Mouse (Mus musculus): ENCODE data around the gene Grap2. TPM values are rescaled to one million over a fixed set of nuclear protein-coding genes. Genes with fewer than 3 reads are reported as not detected.
"Not testable (repeated sequence)": the region's sequence is repeated elsewhere in the genome, so short reads cannot be mapped to it uniquely, and the experiment has no call there.

Grap2 gene
- polyA plus RNA-seq, 1 experiment: 0.08 TPM

- TF ChIP-seq CTCF (IDR thresholded peaks at IDR 0.05; ENCODE audit: borderline replicate concordance, insufficient read depth, low read depth, low read length): no peak
- no peak for TF ChIP-seq POLR2A (IDR thresholded peaks at IDR 0.05; ENCODE audit: borderline replicate concordance, insufficient read depth, low read length)
- DNase-seq: no peak
- Histone ChIP-seq H3K4me1 (ENCODE audit: control insufficient read depth, insufficient read depth, low read length) (peaks cover 3% of the 10 kb centered on the region; the same call in 1 of the 2 replicates), H3K27me3 (ENCODE audit: control insufficient read depth, insufficient read depth, low read length) (no peaks in the 10 kb centered on the region; the same call in 1 of the 2 replicates), H3K4me3 (replicated peaks; ENCODE audit: insufficient read depth, low read depth, low read length) (no peak overlapping the region), H3K27ac (ENCODE audit: insufficient read depth, low read length) (no peak overlapping the region)
- 87% methylated on average over 11 of the region's 11 CpGs for WGBS
Measured at GRCm38 (mm10) chr15:80576415-80576994, 4.1 kb downstream of the Grap2 start.

- H3K27ac ChIP-seq (ENCODE audit: insufficient read depth, low read length): no peak overlapping the region
- H3K27me3 ChIP-seq (ENCODE audit: control insufficient read depth, insufficient read depth, low read length): no peaks in the 10 kb centered on the region; the same call in 1 of the 2 replicates
- H3K4me1 ChIP-seq (ENCODE audit: control insufficient read depth, insufficient read depth, low read length): peaks cover 3% of the 10 kb centered on the region; the same call in 1 of the 2 replicates
- DNase-seq: no peak
- no peak overlapping the region for H3K4me3 ChIP-seq (replicated peaks; ENCODE audit: insufficient read depth, low read depth, low read length)
- 81% methylated on average over 22 of the region's 22 CpGs for WGBS
- no peak for TF ChIP-seq POLR2A (IDR thresholded peaks at IDR 0.05; ENCODE audit: borderline replicate concordance, insufficient read depth, low read length)
- TF ChIP-seq CTCF (IDR thresholded peaks at IDR 0.05; ENCODE audit: borderline replicate concordance, insufficient read depth, low read depth, low read length): no peak
Measured at GRCm38 (mm10) chr15:80577166-80577960, 5.0 kb downstream of the Grap2 start.

GRCm38 (mm10) chr15:80579121-80579520 is 6.7 kb downstream of the Grap2 start:
- no peak overlapping the region for H3K4me3 ChIP-seq (replicated peaks; ENCODE audit: insufficient read depth, low read depth, low read length)
- H3K4me1 ChIP-seq (ENCODE audit: control insufficient read depth, insufficient read depth, low read length): peaks cover 5% of the 10 kb centered on the region
- H3K27ac ChIP-seq (ENCODE audit: insufficient read depth, low read length): no peak overlapping the region
- TF ChIP-seq CTCF (IDR thresholded peaks at IDR 0.05; ENCODE audit: borderline replicate concordance, insufficient read depth, low read depth, low read length) (no peak), POLR2A (IDR thresholded peaks at IDR 0.05; ENCODE audit: borderline replicate concordance, insufficient read depth, low read length) (no peak)
- no peak for DNase-seq
- H3K27me3 ChIP-seq (ENCODE audit: control insufficient read depth, insufficient read depth, low read length): no peaks in the 10 kb centered on the region; the same call in 1 of the 2 replicates
- 80% methylated on average over 3 of the region's 3 CpGs for WGBS

- H3K4me1 ChIP-seq (ENCODE audit: control insufficient read depth, insufficient read depth, low read length); H3K27me3 ChIP-seq (ENCODE audit: control insufficient read depth, insufficient read depth, low read length); H3K4me3 ChIP-seq (replicated peaks; ENCODE audit: insufficient read depth, low read depth, low read length); H3K27ac ChIP-seq (ENCODE audit: insufficient read depth, low read length); DNase-seq: not testable (repeated sequence)
- WGBS: 94% methylated on average over 1 of the region's 1 CpGs
Measured at GRCm38 (mm10) chr15:80580585-80580984, 8.2 kb downstream of the Grap2 start.

- peak in 1 of 2 experiments; percentile 38 for DNase-seq
- Histone ChIP-seq H3K27ac (ENCODE audit: insufficient read depth, low read length) (no peak overlapping the region), H3K4me1 (ENCODE audit: control insufficient read depth, insufficient read depth, low read length) (peaks cover 3% of the 10 kb centered on the region; the same call in 1 of the 2 replicates), H3K4me3 (replicated peaks; ENCODE audit: insufficient read depth, low read depth, low read length) (no peak overlapping the region), H3K27me3 (ENCODE audit: control insufficient read depth, insufficient read depth, low read length) (no peaks in the 10 kb centered on the region; the same call in 1 of the 2 replicates)
- TF ChIP-seq POLR2A (IDR thresholded peaks at IDR 0.05; ENCODE audit: borderline replicate concordance, insufficient read depth, low read length): no peak
- no peak for TF ChIP-seq CTCF (IDR thresholded peaks at IDR 0.05; ENCODE audit: borderline replicate concordance, insufficient read depth, low read depth, low read length)
- 69% methylated on average over 20 of the region's 20 CpGs for WGBS
Measured at GRCm38 (mm10) chr15:80582581-80583495, 10.4 kb downstream of the Grap2 start.

GRCm38 (mm10) chr15:80586296-80586695 is 13.9 kb downstream of the Grap2 start:
- DNase-seq: no peak
- Histone ChIP-seq H3K4me1 (ENCODE audit: control insufficient read depth, insufficient read depth, low read length) (peaks cover 3% of the 10 kb centered on the region; the same call in 1 of the 2 replicates), H3K27me3 (ENCODE audit: control insufficient read depth, insufficient read depth, low read length) (no peaks in the 10 kb centered on the region), H3K27ac (ENCODE audit: insufficient read depth, low read length) (no peak overlapping the region), H3K4me3 (replicated peaks; ENCODE audit: insufficient read depth, low read depth, low read length) (no peak overlapping the region)
- 43% methylated on average over 4 of the region's 4 CpGs for WGBS
- no peak for TF ChIP-seq POLR2A (IDR thresholded peaks at IDR 0.05; ENCODE audit: borderline replicate concordance, insufficient read depth, low read length)
- TF ChIP-seq CTCF (IDR thresholded peaks at IDR 0.05; ENCODE audit: borderline replicate concordance, insufficient read depth, low read depth, low read length): no peak

- WGBS: 97% methylated on average over 5 of the region's 5 CpGs
- TF ChIP-seq POLR2A (IDR thresholded peaks at IDR 0.05; ENCODE audit: borderline replicate concordance, insufficient read depth, low read length) (no peak), CTCF (IDR thresholded peaks at IDR 0.05; ENCODE audit: borderline replicate concordance, insufficient read depth, low read depth, low read length) (no peak)
- Histone ChIP-seq H3K4me1 (ENCODE audit: control insufficient read depth, insufficient read depth, low read length) (peaks cover 5% of the 10 kb centered on the region; the same call in 1 of the 2 replicates), H3K27me3 (ENCODE audit: control insufficient read depth, insufficient read depth, low read length) (no peaks in the 10 kb centered on the region), H3K27ac (ENCODE audit: insufficient read depth, low read length) (no peak overlapping the region), H3K4me3 (replicated peaks; ENCODE audit: insufficient read depth, low read depth, low read length) (no peak overlapping the region)
- no peak for DNase-seq
Measured at GRCm38 (mm10) chr15:80590641-80591040, 18.2 kb downstream of the Grap2 start.
